ENCODE assay signal across 1 mouse cellular context in the genomic region with DNA sequence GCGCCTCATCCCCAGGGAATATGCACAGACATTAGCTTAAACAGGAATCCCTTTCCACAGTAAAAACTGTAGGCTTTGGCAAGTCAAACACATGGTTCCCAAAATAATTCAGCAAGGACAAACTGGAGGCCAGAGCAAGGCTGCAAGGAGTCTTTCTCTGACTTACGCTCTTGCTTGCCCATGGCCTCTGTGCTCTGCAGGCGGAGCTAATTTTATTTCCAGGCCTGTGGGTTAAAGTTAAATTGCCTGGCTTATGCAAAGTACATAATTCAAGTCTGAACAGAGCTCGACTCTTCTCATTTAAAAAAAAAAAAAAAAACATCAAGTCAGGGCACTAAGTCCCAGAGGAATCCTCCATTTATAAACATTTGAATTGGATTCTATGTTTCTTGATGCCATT.
TF ChIP-seq lines count a peak whose summit lies in the region.

No protein-coding gene starts in this region.

TF ChIP-seq in CH12.LX, 34 proteins besides CTCF, POLR2A, EP300 and RAD21 (continued from another document):
- TF ChIP-seq MAX (IDR thresholded peaks at IDR 0.05; ENCODE audit: low read length) (no peak), TCF12 (IDR thresholded peaks at IDR 0.05; ENCODE audit: low read depth, low read length) (no peak), ZC3H11A (IDR thresholded peaks at IDR 0.05; ENCODE audit: low read depth, low read length) (no peak), JUND (conservative IDR thresholded peaks at IDR 0.05; ENCODE audit: low read depth, low read length) (no peak)
